Mouse (Mus musculus): ENCODE measurements around the gene Wwox.

DNA sequence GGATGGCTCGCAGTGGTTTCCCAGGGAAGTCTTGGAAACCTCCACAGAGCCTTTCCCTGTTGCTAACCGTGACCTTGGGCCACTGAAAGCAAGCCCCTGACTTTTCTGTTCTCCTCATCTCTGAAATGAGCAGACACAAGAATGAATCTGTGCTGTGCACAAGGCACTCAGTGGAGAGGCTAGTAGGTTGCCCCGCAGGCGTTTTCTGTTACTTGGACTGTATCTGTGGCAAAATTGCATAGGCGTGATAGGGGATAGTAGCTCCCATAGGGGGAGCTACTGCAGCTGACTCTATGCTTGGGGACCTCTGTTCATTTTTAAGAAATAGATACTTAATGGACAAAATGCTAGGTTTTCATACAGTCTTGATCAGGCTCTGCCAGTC, 742 bp downstream of the Wwox start:
- TF ChIP-seq ZNF384 (IDR thresholded peaks at IDR 0.05; ENCODE audit: low read depth, low read length) (no peak), ZC3H11A (IDR thresholded peaks at IDR 0.05; ENCODE audit: borderline replicate concordance, low read depth, low read length) (no peak), HCFC1 (IDR thresholded peaks at IDR 0.05; ENCODE audit: borderline replicate concordance, insufficient read depth, low read length) (no peak), MAFK (IDR thresholded peaks at IDR 0.05; ENCODE audit: insufficient read depth, low read depth, low read length) (no peak), CHD2 (IDR thresholded peaks at IDR 0.05; ENCODE audit: low read depth, low read length) (no peak)

Measured in ES-E14 (cell line).